Mouse (Mus musculus) heart, adult 8-10 months (tissue): ENCODE measurements around the gene Tmprss7. TPM values are rescaled to one million over a fixed set of nuclear protein-coding genes. Genes with fewer than 3 reads are reported as not detected.

ENCODE experiments used
- DNase-seq: peaks from one replicate; pipeline ENCODE4 v3.0.0; 2022; ENCODE audit warnings: low spot score
- total RNA-seq, 4 experiments: library from RNA; stranded (reverse); gene quantifications; 2 replicates each; pipeline ENCODE4 v1.2.4; 2022

Tmprss7 gene
- total RNA-seq, 4 experiments from 2014 or later, result not detected

- no peak for DNase-seq
Measured at GRCm38 (mm10) chr16:45629497-45630105, 63.9 kb downstream of the Tmprss7 start.

DNA sequence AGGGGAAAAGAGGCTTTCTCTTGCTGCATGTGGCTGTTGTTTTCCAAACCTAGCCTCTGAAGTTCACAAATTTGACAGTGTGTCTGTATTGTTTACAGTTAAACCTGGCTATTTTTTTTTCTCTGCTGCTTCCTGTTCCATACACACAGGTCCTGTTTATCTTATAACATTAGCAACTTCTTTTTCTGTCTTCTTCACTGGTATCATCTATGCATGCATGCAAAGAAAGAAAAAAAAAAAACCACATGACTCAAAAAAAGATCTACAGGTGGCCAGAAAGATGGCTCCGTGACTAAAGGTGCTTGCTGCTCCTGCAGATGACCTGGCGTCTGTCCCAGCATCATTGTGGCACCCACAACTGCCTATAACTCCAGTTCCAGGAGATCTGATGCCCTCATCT lies 68.1 kb downstream of the Tmprss7 start:
- no peak for DNase-seq

- DNase-seq, result no peak
Measured at GRCm38 (mm10) chr16:45624791-45625190, 68.7 kb downstream of the Tmprss7 start.

DNA sequence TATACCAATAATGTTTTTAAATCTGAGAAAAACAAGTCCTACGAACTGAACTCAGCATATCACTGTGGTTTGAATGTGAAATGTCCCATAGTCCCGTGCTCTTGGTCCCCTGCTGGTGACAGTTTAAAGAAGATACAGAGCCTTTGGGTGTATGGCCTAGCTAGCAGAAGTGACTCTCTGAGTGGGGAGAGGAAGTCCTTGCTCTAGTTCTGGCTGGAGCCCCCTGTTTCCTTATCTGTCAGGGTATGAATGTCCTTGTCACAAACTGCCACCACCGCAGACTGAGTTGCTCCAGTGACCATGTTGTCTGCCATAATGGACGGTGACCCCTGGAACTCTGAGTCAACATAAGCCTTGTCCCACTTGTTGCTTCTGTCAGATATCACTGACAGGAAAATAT lies 70.2 kb downstream of the Tmprss7 start:
- no peak for DNase-seq

- no peak for DNase-seq
Measured at GRCm38 (mm10) chr16:45619751-45620375, 73.6 kb downstream of the Tmprss7 start.

DNA sequence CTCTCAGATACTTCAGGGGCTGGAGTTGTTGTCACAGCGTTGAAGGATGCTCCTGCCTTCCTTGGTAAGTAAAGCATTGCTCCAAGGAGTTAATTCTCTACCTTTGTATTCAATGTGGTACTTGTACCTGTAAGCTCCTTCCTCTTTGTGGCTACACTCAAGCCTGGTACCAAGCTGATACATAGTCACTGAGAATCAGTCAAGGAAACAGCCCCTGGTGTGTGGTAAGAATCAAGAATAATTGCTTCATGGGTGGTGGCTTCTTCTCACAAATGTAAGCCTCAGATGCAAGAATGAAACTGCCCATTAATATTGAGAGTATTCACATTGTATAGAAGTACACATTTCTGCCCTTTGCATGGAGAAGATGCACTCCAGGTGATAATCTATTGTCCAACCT lies 77.5 kb downstream of the Tmprss7 start:
- DNase-seq, result no peak

GRCm38 (mm10) chr16:45613247-45613646 lies 80.2 kb downstream of the Tmprss7 start:
- no peak for DNase-seq

GRCm38 (mm10) chr16:45610267-45610666 lies 83.2 kb downstream of the Tmprss7 start, which contains the start of gene Gcsam:
Gene Gcsam, plus strand, starts transcription at chr16:45610380.
- DNase-seq, result no peak

- peak; percentile 11 for DNase-seq
Measured at GRCm38 (mm10) chr16:45609300-45609699, 84.2 kb downstream of the Tmprss7 start.

DNA sequence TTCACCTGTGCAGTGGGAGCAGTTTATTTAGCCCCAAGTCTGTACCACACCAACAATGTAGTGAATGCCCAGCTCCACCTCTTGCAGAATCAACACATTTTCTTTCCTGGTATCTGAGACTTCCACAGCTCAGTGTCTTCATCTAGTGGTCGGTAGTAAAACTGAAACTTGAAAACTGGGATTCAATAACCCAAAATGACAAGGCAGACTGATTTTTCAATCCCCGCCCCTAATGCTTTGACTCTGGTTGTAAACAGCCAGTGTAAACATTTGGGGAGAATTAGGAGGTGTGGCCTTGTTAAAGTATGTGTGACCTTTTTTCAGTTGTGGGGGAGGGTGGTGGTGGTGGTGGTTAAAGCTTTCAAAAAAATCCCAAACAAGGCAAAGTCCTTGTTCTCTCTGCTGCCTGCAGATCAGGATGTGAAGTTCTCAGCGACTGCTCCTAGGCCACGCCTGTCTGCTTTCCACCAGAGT lies 84.9 kb downstream of the Tmprss7 start:
- peak; percentile 24 for DNase-seq

Other genes with a start within 250 kb of the Tmprss7 start
- not detected for gene Gm609, start 200.7 kb downstream of the Tmprss7 start, total RNA-seq
- gene Gm17783, start 161.6 kb downstream of the Tmprss7 start, total RNA-seq, result not detected
- gene Slc9c1, start 158.3 kb downstream of the Tmprss7 start, total RNA-seq, result not detected
- gene Gcsam, start 83.3 kb downstream of the Tmprss7 start, total RNA-seq, result under 1 TPM in 1 of 4 experiments, not detected in 3; 0.14 TPM
- not detected for gene BC016579, start 39.6 kb downstream of the Tmprss7 start, total RNA-seq
- gene Tagln3, start 30.9 kb upstream of the Tmprss7 start, total RNA-seq, result under 1 TPM in 3 of 4 experiments, not detected in 1; 0.60 to 0.98 (median 0.78) TPM
- gene Abhd10, start 49.3 kb upstream of the Tmprss7 start, total RNA-seq, result 10 to 100 TPM; 16.5 to 20.8 (median 17.1) TPM